Mouse (Mus musculus): ENCODE results near the gene Asb16. TPM values are rescaled to one million over a fixed set of nuclear protein-coding genes. Genes with fewer than 3 reads are reported as not detected.
"Not testable (repeated sequence)": the region's sequence is repeated elsewhere in the genome, so short reads cannot be mapped to it uniquely, and the experiment has no call there.

Gene Asb16
- polyA plus RNA-seq, 1 experiment from 2014 or later: 0.23 TPM

- Histone ChIP-seq H3K9ac (ENCODE audit: low read depth, low read length) (no peak overlapping the region), H3K4me2 (peak overlapping the region; percentile 42; the same call in 1 of the 2 replicates), H3K4me3 (ENCODE audit: low read depth, low read length) (no peak overlapping the region), H3K9me3 (replicated peaks; ENCODE audit: control insufficient read depth, low read length) (no peaks in the 10 kb centered on the region), H3K4me1 (ENCODE audit: control insufficient read depth, insufficient read depth, low read length) (peaks cover 3% of the 10 kb centered on the region; the same call in 1 of the 2 replicates), H3K27ac (ENCODE audit: low read depth, low read length) (no peak overlapping the region), H3K27me3 (ENCODE audit: control insufficient read depth, insufficient read depth, low read length) (no peaks in the 10 kb centered on the region), H3K36me3 (ENCODE audit: control insufficient read depth, insufficient read depth, low read length) (peaks cover 3% of the 10 kb centered on the region; the same call in 1 of the 2 replicates)
- WGBS (ENCODE audit: insufficient replicate concordance): 88% methylated on average over 8 of the region's 8 CpGs
- no peak for ATAC-seq (replicated peaks; ENCODE audit: insufficient number of reproducible peaks, low FRiP score, low TSS enrichment)
These were observed 1.8 kb upstream of the Asb16 start for GRCm38 (mm10) chr11:102266631-102267355.

- H3K27ac ChIP-seq (ENCODE audit: low read depth, low read length): no peak overlapping the region
- peak overlapping the region; percentile 42 for H3K4me2 ChIP-seq
- no peaks in the 10 kb centered on the region for H3K36me3 ChIP-seq (ENCODE audit: control insufficient read depth, insufficient read depth, low read length)
- no peak overlapping the region for H3K9ac ChIP-seq (ENCODE audit: low read depth, low read length)
- H3K9me3 ChIP-seq (replicated peaks; ENCODE audit: control insufficient read depth, low read length): no peaks in the 10 kb centered on the region
- H3K27me3 ChIP-seq (ENCODE audit: control insufficient read depth, insufficient read depth, low read length): no peaks in the 10 kb centered on the region
- peaks cover 3% of the 10 kb centered on the region; the same call in 1 of the 2 replicates for H3K4me1 ChIP-seq (ENCODE audit: control insufficient read depth, insufficient read depth, low read length)
- no peak overlapping the region for H3K4me3 ChIP-seq (ENCODE audit: low read depth, low read length)
- 5% methylated on average over 11 of the region's 11 CpGs for WGBS (ENCODE audit: insufficient replicate concordance)
- ATAC-seq (replicated peaks; ENCODE audit: insufficient number of reproducible peaks, low FRiP score, low TSS enrichment): no peak
These were observed 1.1 kb upstream of the Asb16 start for GRCm38 (mm10) chr11:102267480-102267879.

GRCm38 (mm10) chr11:102276411-102276915 lies 7.9 kb downstream of the Asb16 start:
- 2% methylated on average over 33 of the region's 33 CpGs for WGBS (ENCODE audit: insufficient replicate concordance)
- ATAC-seq (replicated peaks; ENCODE audit: insufficient number of reproducible peaks, low FRiP score, low TSS enrichment): no peak; the same call in 1 of the 2 replicates
- peak overlapping the region; percentile 39 for H3K4me3 ChIP-seq (ENCODE audit: low read depth, low read length)
- H3K4me2 ChIP-seq: peak overlapping the region; percentile 76
- H3K9ac ChIP-seq (ENCODE audit: low read depth, low read length): peak overlapping the region; percentile 70
- H3K36me3 ChIP-seq (ENCODE audit: control insufficient read depth, insufficient read depth, low read length): no peaks in the 10 kb centered on the region
- no peak overlapping the region for H3K27ac ChIP-seq (ENCODE audit: low read depth, low read length)
- no peaks in the 10 kb centered on the region for H3K9me3 ChIP-seq (replicated peaks; ENCODE audit: control insufficient read depth, low read length)
- no peaks in the 10 kb centered on the region for H3K4me1 ChIP-seq (ENCODE audit: control insufficient read depth, insufficient read depth, low read length)
- H3K27me3 ChIP-seq (ENCODE audit: control insufficient read depth, insufficient read depth, low read length): peaks cover 5% of the 10 kb centered on the region; the same call in 1 of the 2 replicates

- H3K4me1 ChIP-seq (ENCODE audit: control insufficient read depth, insufficient read depth, low read length): no peaks in the 10 kb centered on the region
- WGBS (ENCODE audit: insufficient replicate concordance): 77% methylated on average over 8 of the region's 12 CpGs
- no peak overlapping the region for H3K9ac ChIP-seq (ENCODE audit: low read depth, low read length)
- no peak overlapping the region for H3K4me3 ChIP-seq (ENCODE audit: low read depth, low read length)
- H3K27ac ChIP-seq (ENCODE audit: low read depth, low read length): no peak overlapping the region
- H3K4me2 ChIP-seq: no peak overlapping the region
- H3K36me3 ChIP-seq (ENCODE audit: control insufficient read depth, insufficient read depth, low read length): no peaks in the 10 kb centered on the region
- ATAC-seq (replicated peaks; ENCODE audit: insufficient number of reproducible peaks, low FRiP score, low TSS enrichment): no peak
- H3K27me3 ChIP-seq (ENCODE audit: control insufficient read depth, insufficient read depth, low read length): peaks cover 5% of the 10 kb centered on the region; the same call in 1 of the 2 replicates
- no peaks in the 10 kb centered on the region for H3K9me3 ChIP-seq (replicated peaks; ENCODE audit: control insufficient read depth, low read length)
These were observed 9.2 kb downstream of the Asb16 start for GRCm38 (mm10) chr11:102277754-102278153.

- ATAC-seq (replicated peaks; ENCODE audit: insufficient number of reproducible peaks, low FRiP score, low TSS enrichment): no peak
- H3K9me3 ChIP-seq (replicated peaks; ENCODE audit: control insufficient read depth, low read length): no peaks in the 10 kb centered on the region
- peaks cover 5% of the 10 kb centered on the region; the same call in 1 of the 2 replicates for H3K27me3 ChIP-seq (ENCODE audit: control insufficient read depth, insufficient read depth, low read length)
- H3K36me3 ChIP-seq (ENCODE audit: control insufficient read depth, insufficient read depth, low read length): no peaks in the 10 kb centered on the region
- 82% methylated on average over 3 of the region's 3 CpGs for WGBS (ENCODE audit: insufficient replicate concordance)
- H3K9ac ChIP-seq (ENCODE audit: low read depth, low read length): no peak overlapping the region
- H3K27ac ChIP-seq (ENCODE audit: low read depth, low read length): no peak overlapping the region
- no peak overlapping the region for H3K4me2 ChIP-seq
- H3K4me1 ChIP-seq (ENCODE audit: control insufficient read depth, insufficient read depth, low read length): no peaks in the 10 kb centered on the region
- H3K4me3 ChIP-seq (ENCODE audit: low read depth, low read length): no peak overlapping the region
These were observed 11.1 kb downstream of the Asb16 start for GRCm38 (mm10) chr11:102279595-102279994.

GRCm38 (mm10) chr11:102280267-102280666 lies 11.7 kb downstream of the Asb16 start:
- not testable (repeated sequence) for H3K27ac ChIP-seq (ENCODE audit: low read depth, low read length); H3K4me2 ChIP-seq; H3K9ac ChIP-seq (ENCODE audit: low read depth, low read length); H3K4me3 ChIP-seq (ENCODE audit: low read depth, low read length); H3K27me3 ChIP-seq (ENCODE audit: control insufficient read depth, insufficient read depth, low read length); H3K9me3 ChIP-seq (replicated peaks; ENCODE audit: control insufficient read depth, low read length); H3K36me3 ChIP-seq (ENCODE audit: control insufficient read depth, insufficient read depth, low read length); H3K4me1 ChIP-seq (ENCODE audit: control insufficient read depth, insufficient read depth, low read length); ATAC-seq (replicated peaks; ENCODE audit: insufficient number of reproducible peaks, low FRiP score, low TSS enrichment)
- WGBS (ENCODE audit: insufficient replicate concordance): 66% methylated on average over 6 of the region's 6 CpGs

- Histone ChIP-seq H3K27ac (ENCODE audit: low read depth, low read length) (no peak overlapping the region), H3K9ac (ENCODE audit: low read depth, low read length) (no peak overlapping the region), H3K36me3 (ENCODE audit: control insufficient read depth, insufficient read depth, low read length) (peaks cover 7% of the 10 kb centered on the region; the same call in 1 of the 2 replicates), H3K4me3 (ENCODE audit: low read depth, low read length) (peak overlapping the region; percentile 82; the same call in 1 of the 2 replicates), H3K4me2 (peak overlapping the region; percentile 75), H3K9me3 (replicated peaks; ENCODE audit: control insufficient read depth, low read length) (no peaks in the 10 kb centered on the region), H3K27me3 (ENCODE audit: control insufficient read depth, insufficient read depth, low read length) (no peaks in the 10 kb centered on the region), H3K4me1 (ENCODE audit: control insufficient read depth, insufficient read depth, low read length) (peaks cover 7% of the 10 kb centered on the region)
- 79% methylated on average over 6 of the region's 6 CpGs for WGBS (ENCODE audit: insufficient replicate concordance)
- no peak for ATAC-seq (replicated peaks; ENCODE audit: insufficient number of reproducible peaks, low FRiP score, low TSS enrichment)
These were observed 15.4 kb downstream of the Asb16 start for GRCm38 (mm10) chr11:102283922-102284321.

- Histone ChIP-seq H3K27ac (ENCODE audit: low read depth, low read length) (peak within 1 kb of the TSS; percentile 81), H3K36me3 (ENCODE audit: control insufficient read depth, insufficient read depth, low read length) (peaks cover 9% of the 10 kb centered on the region; the same call in 1 of the 2 replicates), H3K4me3 (ENCODE audit: low read depth, low read length) (peak within 1 kb of the TSS; percentile 82), H3K9me3 (replicated peaks; ENCODE audit: control insufficient read depth, low read length) (no peaks in the 10 kb centered on the region), H3K4me2 (peak within 1 kb of the TSS; percentile 75), H3K27me3 (ENCODE audit: control insufficient read depth, insufficient read depth, low read length) (no peaks in the 10 kb centered on the region), H3K4me1 (ENCODE audit: control insufficient read depth, insufficient read depth, low read length) (peaks cover 7% of the 10 kb centered on the region), H3K9ac (ENCODE audit: low read depth, low read length) (peak within 1 kb of the TSS; percentile 91)
- peak; percentile 89 for ATAC-seq (replicated peaks; ENCODE audit: insufficient number of reproducible peaks, low FRiP score, low TSS enrichment)
- WGBS (ENCODE audit: insufficient replicate concordance): under 1% methylated on average over 32 of the region's 32 CpGs
These were observed 16.1 kb downstream of the Asb16 start, which contains the start of gene Tmub2 for GRCm38 (mm10) chr11:102284501-102285094. Tmub2 (plus strand) TSS chr11:102284931.

Data from heart, embryonic 11.5 days (tissue).